Mouse (Mus musculus) adrenal gland (tissue): ENCODE data around the gene Chrm2.

ENCODE experiments used
- intact Hi-C: fragments of 180-260 bp; cut with DNase I; formaldehyde crosslinking; loops from one replicate; pipeline ENCODE4 v1.15.1; 2025
- long read RNA-seq, 2 experiments: library from polyadenylated mRNA; unstranded; transcript quantifications; one replicate each; pipeline ENCODE4 v2.0.0; 2020; ENCODE audit warnings: borderline replicate concordance in 1 of 2; ENCODE audit not compliant: insufficient replicate concordance in 1 of 2

Chrm2 gene
- long read RNA-seq, experiment 1: 0 reads
- long read RNA-seq, experiment 2: 0 reads

DNA sequence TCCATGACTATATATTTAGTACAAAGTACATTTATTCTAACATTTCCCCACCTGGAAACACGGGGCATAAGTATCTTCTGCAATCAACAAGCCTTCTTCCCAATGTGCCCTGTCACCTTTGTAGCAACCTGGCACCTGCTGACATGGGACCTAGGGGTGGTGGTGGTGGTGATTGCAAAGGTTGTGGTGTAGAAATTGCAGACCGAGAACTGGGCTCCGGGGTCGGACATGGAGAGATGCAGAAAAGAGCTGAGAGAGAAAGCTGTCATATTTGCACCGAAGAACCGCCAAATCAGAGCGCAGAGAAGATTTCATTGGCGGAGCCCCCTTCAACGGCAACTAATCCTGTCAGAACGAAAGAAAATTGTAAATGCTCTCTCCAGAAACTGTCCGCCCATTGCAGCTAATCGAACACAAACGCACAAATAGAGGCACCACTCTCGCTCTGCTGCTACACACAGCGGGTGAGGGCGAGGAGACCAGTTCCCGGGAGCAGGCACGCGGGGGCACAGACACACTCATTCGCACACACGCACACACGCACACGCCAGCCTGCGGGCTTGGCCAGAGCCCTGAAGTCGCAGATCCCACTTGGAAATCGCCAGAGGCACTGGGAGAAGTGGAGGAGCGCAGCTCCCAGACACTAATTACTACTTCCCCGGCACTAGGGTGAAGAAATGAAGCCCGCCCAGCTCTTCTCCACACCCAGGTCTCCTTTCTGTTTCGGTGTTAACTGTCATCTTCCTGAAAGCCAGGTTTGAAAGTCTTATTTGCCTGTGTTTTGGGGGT is at the start of gene Chrm2:
Gene Chrm2 (plus strand): TSS at position 473 of the 789 bp plus-strand sequence.
- intact Hi-C loops: no loop called here

GRCm38 (mm10) chr6:36373983-36374382 is 13.9 kb upstream of the Chrm2 start:
- intact Hi-C loops: no loop called here

DNA sequence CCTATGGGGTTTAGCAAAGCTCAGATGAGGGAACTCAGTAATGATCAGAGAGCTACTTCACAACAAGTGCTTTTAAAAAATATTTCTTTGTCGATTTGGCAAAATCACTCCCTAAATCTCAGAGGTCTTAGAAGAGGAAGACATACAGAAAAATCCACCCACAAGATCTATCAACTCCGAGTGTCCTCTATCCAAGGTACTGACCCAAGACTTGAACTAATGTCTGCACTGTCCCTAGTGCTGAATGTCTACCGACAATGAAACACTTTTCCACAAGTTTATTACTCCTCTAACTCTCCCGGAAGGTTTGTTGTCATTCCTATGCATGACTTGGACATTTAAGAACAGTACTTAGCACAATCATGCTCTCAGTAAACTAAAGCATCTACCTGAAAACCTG is 9.9 kb upstream of the Chrm2 start:
- intact Hi-C loops: no loop called here

DNA sequence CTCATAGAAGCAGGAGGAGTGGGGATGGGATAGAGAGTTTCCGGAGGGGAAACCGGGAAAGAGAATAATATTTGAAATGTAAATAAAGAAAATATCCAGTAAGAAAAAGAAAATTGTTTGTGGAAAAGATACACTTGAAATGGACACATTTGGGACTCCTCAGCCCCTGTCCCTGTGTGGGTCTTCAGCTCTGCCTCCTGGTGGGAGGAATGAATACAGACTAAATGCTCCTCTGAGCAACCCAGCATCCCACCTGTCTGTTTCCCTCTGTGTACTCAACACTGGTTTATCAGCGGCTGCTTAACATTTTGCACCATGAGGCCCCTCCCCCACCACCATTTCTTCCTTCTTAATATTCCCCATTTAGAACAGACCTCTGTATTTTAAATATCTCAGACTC is 3.8 kb upstream of the Chrm2 start:
- intact Hi-C loops: no loop called here

DNA sequence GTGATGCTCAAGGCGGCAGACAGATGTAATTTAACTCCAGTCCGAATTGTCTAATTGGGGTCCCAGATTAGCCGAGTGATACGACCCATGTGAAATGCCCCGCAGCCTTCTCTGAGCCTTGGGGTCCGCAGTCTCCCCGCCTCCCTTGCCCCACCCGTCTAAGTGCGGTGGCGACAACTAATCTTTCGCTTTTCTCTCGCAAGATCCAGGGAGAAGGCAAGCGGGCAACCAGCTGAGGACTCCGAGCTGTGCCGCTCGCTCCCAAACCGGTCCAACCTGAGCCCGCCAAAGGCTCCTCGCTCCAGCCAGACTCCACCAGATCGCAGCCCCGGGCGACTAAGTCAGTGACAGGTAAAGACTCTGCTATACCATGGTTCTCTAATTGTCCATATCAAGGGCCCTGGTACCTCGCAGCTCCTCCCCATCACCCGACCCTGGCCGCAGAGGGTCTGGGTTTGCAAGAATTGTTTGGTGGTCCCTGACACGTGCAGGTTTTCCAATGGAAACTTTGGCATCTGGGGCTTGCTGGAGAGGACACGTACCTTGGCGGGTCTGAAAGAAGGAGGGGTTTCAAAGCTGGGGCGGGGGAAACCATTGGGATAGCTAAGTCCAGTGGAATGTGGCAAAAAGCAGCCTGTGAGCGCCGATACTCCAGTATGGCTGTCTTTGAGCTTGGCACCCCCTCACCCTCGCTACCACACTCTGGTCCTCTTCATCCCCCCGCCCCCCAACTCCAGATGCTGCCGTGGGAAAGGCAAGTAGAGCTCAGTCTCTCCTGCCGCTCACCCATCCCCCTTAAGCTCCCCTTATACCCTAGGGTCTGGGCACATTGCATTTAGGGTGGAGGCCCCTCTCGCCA is 746 bp downstream of the Chrm2 start:
- intact Hi-C loops: no loop called here

GRCm38 (mm10) chr6:36389260-36389965 is 1.5 kb downstream of the Chrm2 start:
- intact Hi-C loops: no loop called here

DNA sequence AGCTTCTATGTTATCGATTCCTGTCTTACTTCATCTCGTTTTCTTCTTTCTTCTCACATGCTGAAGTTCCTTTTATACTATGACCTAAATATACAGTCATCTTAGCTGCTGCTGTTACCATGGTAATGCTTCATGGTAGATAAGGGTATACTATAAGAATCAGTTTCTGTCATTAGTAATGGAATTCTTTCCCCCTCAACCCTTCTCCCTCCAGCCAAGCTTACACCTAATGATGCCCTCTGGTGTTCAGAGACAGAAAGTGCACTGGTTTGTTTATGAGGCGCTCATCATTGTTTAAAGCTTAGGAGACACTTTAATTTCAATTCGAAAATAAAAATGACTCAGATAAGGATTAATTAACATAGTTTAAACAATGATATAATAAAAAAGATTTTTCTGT is 5.8 kb downstream of the Chrm2 start:
- intact Hi-C loops: no loop called here

DNA sequence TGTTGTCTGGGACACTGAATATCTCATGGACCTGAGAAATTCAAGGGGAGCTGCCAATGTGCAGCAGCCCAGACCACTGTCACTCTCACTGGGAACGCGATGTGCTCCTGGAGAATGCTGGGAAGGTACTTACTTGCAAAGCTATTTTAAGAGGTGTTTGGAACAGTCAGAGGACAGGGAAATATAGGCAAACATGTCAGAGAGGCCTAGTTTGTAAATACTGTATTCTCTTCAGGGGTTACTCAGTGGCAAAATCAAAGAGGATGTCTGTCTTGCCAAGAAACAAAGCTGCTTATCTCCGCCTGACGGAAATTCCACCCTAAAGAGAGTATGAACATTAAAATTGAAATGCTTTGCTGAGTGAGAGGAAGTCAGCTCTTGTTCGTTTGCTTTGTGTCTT is 17.3 kb downstream of the Chrm2 start:
- intact Hi-C loops: no loop called here

DNA sequence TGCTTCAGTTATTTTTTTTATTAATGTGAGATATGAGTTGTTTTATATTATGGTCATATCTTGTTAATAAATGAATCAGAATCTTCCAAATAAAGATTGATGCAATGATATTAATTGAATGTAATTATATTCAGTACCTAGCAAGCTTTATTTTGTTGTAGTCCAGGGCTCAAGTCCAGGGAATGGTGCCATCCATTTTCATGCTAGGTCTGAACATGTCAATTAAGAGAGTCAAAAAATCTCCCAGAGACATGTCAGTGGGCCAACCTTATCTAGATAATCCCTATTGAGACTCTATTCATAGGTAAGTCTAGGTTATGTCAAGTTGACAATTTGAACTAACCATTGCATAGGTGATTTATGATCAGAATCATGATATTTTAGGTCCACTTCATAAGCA is 21.1 kb downstream of the Chrm2 start:
- intact Hi-C loops: no loop called here

- intact Hi-C loops: no loop called here
Measured at GRCm38 (mm10) chr6:36410057-36410456, 22.2 kb downstream of the Chrm2 start.

GRCm38 (mm10) chr6:36419716-36420115 is 31.8 kb downstream of the Chrm2 start:
- intact Hi-C loops: no loop called here

GRCm38 (mm10) chr6:36437964-36438363 is 50.1 kb downstream of the Chrm2 start:
- intact Hi-C loops: no loop called here

- intact Hi-C loops: no loop called here
Measured at GRCm38 (mm10) chr6:36439218-36439617, 51.3 kb downstream of the Chrm2 start.

DNA sequence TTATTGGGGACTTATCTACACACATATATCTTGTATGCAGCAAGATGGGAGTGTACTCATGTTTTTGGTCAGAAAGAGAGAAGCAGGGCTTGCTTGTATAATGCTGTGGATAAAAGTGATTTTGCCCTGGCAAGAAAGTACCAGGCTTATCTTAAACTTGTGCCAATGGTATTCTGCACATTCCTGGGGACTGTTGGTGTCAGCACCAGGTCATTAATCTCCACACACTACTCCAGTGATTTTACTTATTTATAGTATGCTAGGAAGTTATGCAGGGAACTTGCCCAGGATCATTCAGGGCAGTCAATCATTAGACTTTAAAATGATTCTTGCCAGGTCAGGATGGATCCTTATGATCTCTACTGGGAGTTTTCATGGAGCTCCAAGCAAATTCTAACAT is 63.6 kb downstream of the Chrm2 start:
- intact Hi-C loops: no loop called here

DNA sequence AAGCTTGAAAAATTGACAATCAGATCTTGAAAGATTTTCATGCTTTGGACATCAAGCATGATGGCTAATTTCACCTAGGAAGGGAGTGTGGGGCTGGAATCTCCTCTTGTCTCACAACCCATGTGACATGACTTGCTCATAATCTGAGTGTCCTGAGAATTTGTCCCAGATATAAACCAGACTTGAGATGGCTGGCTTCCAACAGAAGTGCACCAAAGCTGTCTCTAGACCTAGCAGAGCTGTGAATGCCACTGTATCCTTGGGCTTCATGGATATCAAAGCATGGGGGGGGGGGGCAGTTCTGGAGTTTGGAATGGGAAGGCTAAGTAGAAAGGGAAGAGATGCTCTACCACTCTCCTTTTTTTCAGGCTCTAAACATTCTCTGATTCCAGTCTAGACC is 67.2 kb downstream of the Chrm2 start:
- intact Hi-C loops: no loop called here

DNA sequence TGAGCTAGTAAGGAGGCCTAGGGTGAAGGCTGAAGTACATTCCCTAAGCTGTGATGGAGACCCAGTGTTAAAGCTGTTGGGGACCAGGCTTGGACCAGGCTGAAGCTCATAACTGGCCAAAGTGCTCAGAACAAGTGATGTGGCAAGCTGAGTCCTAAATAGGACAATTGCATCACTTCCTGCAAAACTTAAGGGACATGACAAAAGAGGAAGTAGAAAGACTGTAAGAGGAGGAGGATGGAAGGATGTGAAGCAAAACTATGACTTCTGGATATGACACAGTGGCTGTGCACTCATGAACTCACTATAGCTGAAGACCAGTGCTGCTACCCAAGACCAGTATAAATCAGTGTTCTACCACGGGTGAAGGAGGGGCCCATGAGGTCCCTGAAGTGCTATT is 69.1 kb downstream of the Chrm2 start:
- intact Hi-C loops: no loop called here

GRCm38 (mm10) chr6:36464008-36464407 is 76.1 kb downstream of the Chrm2 start:
- intact Hi-C loops: no loop called here

- intact Hi-C loops: no loop called here
Measured at GRCm38 (mm10) chr6:36484132-36484665, 96.3 kb downstream of the Chrm2 start.

DNA sequence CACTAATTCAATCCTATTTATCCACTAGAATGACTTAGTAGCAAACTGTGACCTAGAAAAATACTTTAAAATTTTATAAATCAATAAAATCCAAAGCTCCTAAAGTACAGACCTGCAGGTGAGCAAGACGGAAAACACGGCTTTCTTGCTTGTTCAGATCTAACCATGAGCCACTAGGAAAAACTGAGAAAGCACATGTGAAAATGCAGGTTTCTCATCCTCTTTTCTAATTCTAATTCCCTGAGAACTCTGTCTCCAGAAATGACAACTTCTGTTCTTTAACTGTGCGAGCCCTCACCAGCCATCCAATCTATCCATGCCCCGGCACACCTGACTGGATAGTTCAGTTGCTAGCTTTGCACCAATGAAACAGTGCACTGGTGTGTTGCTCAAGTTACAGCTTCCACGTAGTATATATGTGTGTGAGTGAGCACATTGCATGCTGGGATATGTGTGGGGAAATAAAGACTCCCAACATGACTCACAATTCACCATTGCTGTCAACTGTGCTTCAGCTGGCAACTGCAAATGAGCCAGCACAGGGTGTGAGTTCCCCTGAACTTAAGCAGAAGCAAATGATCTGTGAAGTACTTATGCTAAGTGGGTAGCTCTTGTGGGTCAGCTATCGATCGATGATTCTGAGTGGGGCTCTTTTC is 119.3 kb downstream of the Chrm2 start:
- intact Hi-C loops: no loop called here

GRCm38 (mm10) chr6:36507946-36508345 is 120.1 kb downstream of the Chrm2 start:
- intact Hi-C loops: no loop called here

GRCm38 (mm10) chr6:36508469-36508868 is 120.6 kb downstream of the Chrm2 start:
- intact Hi-C loops: no loop called here
